Mouse (Mus musculus): ENCODE data around the gene Acrbp. TPM values are rescaled to one million over a fixed set of nuclear protein-coding genes. Genes with fewer than 3 reads are reported as not detected.
A peak's percentile ranks its signal among the peaks of the same experiment; 100 is the strongest.

Gene Acrbp
- polyA plus RNA-seq, 1 experiment, result 1.4 TPM

GRCm38 (mm10) chr6:125041047-125041446, 8.4 kb upstream of the Acrbp start:
- H3K4me2 ChIP-seq (ENCODE audit: low read depth), result peak overlapping the region; percentile 95
- H3K4me3 ChIP-seq, result no peak overlapping the region

GRCm38 (mm10) chr6:125042081-125042480, 7.4 kb upstream of the Acrbp start:
- no peak for TF ChIP-seq USF1 (IDR thresholded peaks at IDR 0.05; ENCODE audit: low read depth)
- no peak for TF ChIP-seq POLR2A (IDR thresholded peaks at IDR 0.05; ENCODE audit: insufficient read length, low read depth)
- no peak for TF ChIP-seq MYOG (IDR thresholded peaks at IDR 0.05; ENCODE audit: control insufficient read depth in 1 of 3, insufficient read depth in 1 of 3, insufficient read length in 2 of 3, low read depth in 2 of 3)
- TF ChIP-seq TCF3 (IDR thresholded peaks at IDR 0.05; ENCODE audit: insufficient read length, low read depth), result no peak
- no peak for TF ChIP-seq E2F4 (IDR thresholded peaks at IDR 0.05; ENCODE audit: insufficient read depth)
- no peak for TF ChIP-seq REST (IDR thresholded peaks at IDR 0.05; ENCODE audit: insufficient read depth, insufficient read length)
- TF ChIP-seq MYOD1 (IDR thresholded peaks at IDR 0.05; ENCODE audit: control insufficient read depth in 1 of 3, insufficient read length in 2 of 3, low read depth in 2 of 3), result no peak
- TF ChIP-seq SRF (IDR thresholded peaks at IDR 0.05; ENCODE audit: control insufficient read depth, insufficient read length, low read depth), result no peak
- no peak for TF ChIP-seq TCF12 (IDR thresholded peaks at IDR 0.05; ENCODE audit: insufficient read depth, poor library complexity, severe bottlenecking)
- no peak for TF ChIP-seq MAX (IDR thresholded peaks at IDR 0.05; ENCODE audit: low read depth)
- TF ChIP-seq POLR2AphosphoS2 (IDR thresholded peaks at IDR 0.05; ENCODE audit: insufficient read length, low read depth), result no peak
- no peak for TF ChIP-seq CEBPB (IDR thresholded peaks at IDR 0.05; ENCODE audit: insufficient read depth, poor library complexity, severe bottlenecking)
- Histone ChIP-seq H3K79me2 (ENCODE audit: control insufficient read depth, insufficient read depth) (peaks cover 16% of the 10 kb centered on the region), H3K4me3 (no peak overlapping the region), H3K27me3 (ENCODE audit: control insufficient read depth, insufficient read depth, insufficient read length) (no peaks in the 10 kb centered on the region), H3K4me2 (ENCODE audit: low read depth) (no peak overlapping the region), H3ac (ENCODE audit: control insufficient read depth, insufficient read length) (no peak overlapping the region), H3K36me3 (ENCODE audit: control insufficient read depth, insufficient read depth) (peaks cover 9% of the 10 kb centered on the region)

More at GRCm38 (mm10) chr6:125041047-125041446, 8.4 kb upstream of the Acrbp start:
- Histone ChIP-seq H3K27me3 (ENCODE audit: control insufficient read depth, insufficient read depth, insufficient read length) (no peaks in the 10 kb centered on the region), H3K79me2 (ENCODE audit: control insufficient read depth, insufficient read depth) (peaks cover 16% of the 10 kb centered on the region), H3ac (ENCODE audit: control insufficient read depth, insufficient read length) (no peak overlapping the region), H3K36me3 (ENCODE audit: control insufficient read depth, insufficient read depth) (peaks cover 8% of the 10 kb centered on the region)
- no peak for TF ChIP-seq CEBPB (IDR thresholded peaks at IDR 0.05; ENCODE audit: insufficient read depth, poor library complexity, severe bottlenecking)

GRCm38 (mm10) chr6:125046691-125047090, 2.8 kb upstream of the Acrbp start:
- no peak overlapping the region for H3K4me3 ChIP-seq
- H3K36me3 ChIP-seq (ENCODE audit: control insufficient read depth, insufficient read depth), result peaks cover 19% of the 10 kb centered on the region
- no peak overlapping the region for H3ac ChIP-seq (ENCODE audit: control insufficient read depth, insufficient read length)
- H3K4me2 ChIP-seq (ENCODE audit: low read depth), result no peak overlapping the region
- H3K79me2 ChIP-seq (ENCODE audit: control insufficient read depth, insufficient read depth), result peaks cover 6% of the 10 kb centered on the region
- no peaks in the 10 kb centered on the region for H3K27me3 ChIP-seq (ENCODE audit: control insufficient read depth, insufficient read depth, insufficient read length)
- TF ChIP-seq SRF (IDR thresholded peaks at IDR 0.05; ENCODE audit: control insufficient read depth, insufficient read length, low read depth) (no peak), MYOG (IDR thresholded peaks at IDR 0.05; ENCODE audit: control insufficient read depth in 1 of 3, insufficient read depth in 1 of 3, insufficient read length in 2 of 3, low read depth in 2 of 3) (no peak), POLR2A (IDR thresholded peaks at IDR 0.05; ENCODE audit: insufficient read length, low read depth) (no peak), REST (IDR thresholded peaks at IDR 0.05; ENCODE audit: insufficient read depth, insufficient read length) (no peak), POLR2AphosphoS2 (IDR thresholded peaks at IDR 0.05; ENCODE audit: insufficient read length, low read depth) (no peak), TCF12 (IDR thresholded peaks at IDR 0.05; ENCODE audit: insufficient read depth, poor library complexity, severe bottlenecking) (no peak), MYOD1 (IDR thresholded peaks at IDR 0.05; ENCODE audit: control insufficient read depth in 1 of 3, insufficient read length in 2 of 3, low read depth in 2 of 3) (no peak), TCF3 (IDR thresholded peaks at IDR 0.05; ENCODE audit: insufficient read length, low read depth) (no peak)

- H3ac ChIP-seq (ENCODE audit: control insufficient read depth, insufficient read length), result no peak overlapping the region
- peaks cover 19% of the 10 kb centered on the region for H3K36me3 ChIP-seq (ENCODE audit: control insufficient read depth, insufficient read depth)
- no peak overlapping the region for H3K4me2 ChIP-seq (ENCODE audit: low read depth)
- no peak overlapping the region for H3K4me3 ChIP-seq
- no peak for TF ChIP-seq E2F4 (IDR thresholded peaks at IDR 0.05; ENCODE audit: insufficient read depth)
- TF ChIP-seq REST (IDR thresholded peaks at IDR 0.05; ENCODE audit: insufficient read depth, insufficient read length), result no peak
- no peak for TF ChIP-seq CEBPB (IDR thresholded peaks at IDR 0.05; ENCODE audit: insufficient read depth, poor library complexity, severe bottlenecking)
- no peak for TF ChIP-seq MYOD1 (IDR thresholded peaks at IDR 0.05; ENCODE audit: control insufficient read depth in 1 of 3, insufficient read length in 2 of 3, low read depth in 2 of 3)
- no peak for TF ChIP-seq POLR2AphosphoS2 (IDR thresholded peaks at IDR 0.05; ENCODE audit: insufficient read length, low read depth)
- TF ChIP-seq SRF (IDR thresholded peaks at IDR 0.05; ENCODE audit: control insufficient read depth, insufficient read length, low read depth), result no peak
- no peak for TF ChIP-seq POLR2A (IDR thresholded peaks at IDR 0.05; ENCODE audit: insufficient read length, low read depth)
- TF ChIP-seq MYOG (IDR thresholded peaks at IDR 0.05; ENCODE audit: control insufficient read depth in 1 of 3, insufficient read depth in 1 of 3, insufficient read length in 2 of 3, low read depth in 2 of 3), result no peak
- TF ChIP-seq TCF3 (IDR thresholded peaks at IDR 0.05; ENCODE audit: insufficient read length, low read depth), result no peak
- TF ChIP-seq USF1 (IDR thresholded peaks at IDR 0.05; ENCODE audit: low read depth), result no peak
- no peaks in the 10 kb centered on the region for H3K27me3 ChIP-seq (ENCODE audit: control insufficient read depth, insufficient read depth, insufficient read length)
- no peaks in the 10 kb centered on the region for H3K79me2 ChIP-seq (ENCODE audit: control insufficient read depth, insufficient read depth)
These were observed 1.7 kb downstream of the Acrbp start for GRCm38 (mm10) chr6:125051237-125051636.

GRCm38 (mm10) chr6:125061493-125061892, 12.0 kb downstream of the Acrbp start:
- Histone ChIP-seq H3K4me2 (ENCODE audit: low read depth) (no peak overlapping the region), H3K4me3 (no peak overlapping the region), H3K79me2 (ENCODE audit: control insufficient read depth, insufficient read depth) (no peaks in the 10 kb centered on the region), H3ac (ENCODE audit: control insufficient read depth, insufficient read length) (no peak overlapping the region), H3K27me3 (ENCODE audit: control insufficient read depth, insufficient read depth, insufficient read length) (peaks cover 33% of the 10 kb centered on the region), H3K36me3 (ENCODE audit: control insufficient read depth, insufficient read depth) (no peaks in the 10 kb centered on the region)
- TF ChIP-seq REST (IDR thresholded peaks at IDR 0.05; ENCODE audit: insufficient read depth, insufficient read length), result no peak
- TF ChIP-seq TCF3 (IDR thresholded peaks at IDR 0.05; ENCODE audit: insufficient read length, low read depth), result no peak
- TF ChIP-seq POLR2A (IDR thresholded peaks at IDR 0.05; ENCODE audit: insufficient read length, low read depth), result no peak
- no peak for TF ChIP-seq TCF12 (IDR thresholded peaks at IDR 0.05; ENCODE audit: insufficient read depth, poor library complexity, severe bottlenecking)
- TF ChIP-seq CEBPB (IDR thresholded peaks at IDR 0.05; ENCODE audit: insufficient read depth, poor library complexity, severe bottlenecking), result no peak
- TF ChIP-seq USF1 (IDR thresholded peaks at IDR 0.05; ENCODE audit: low read depth), result no peak
- no peak for TF ChIP-seq MYOG (IDR thresholded peaks at IDR 0.05; ENCODE audit: control insufficient read depth in 1 of 3, insufficient read depth in 1 of 3, insufficient read length in 2 of 3, low read depth in 2 of 3)
- no peak for TF ChIP-seq POLR2AphosphoS2 (IDR thresholded peaks at IDR 0.05; ENCODE audit: insufficient read length, low read depth)
- no peak for TF ChIP-seq MYOD1 (IDR thresholded peaks at IDR 0.05; ENCODE audit: control insufficient read depth in 1 of 3, insufficient read length in 2 of 3, low read depth in 2 of 3)
- TF ChIP-seq SRF (IDR thresholded peaks at IDR 0.05; ENCODE audit: control insufficient read depth, insufficient read length, low read depth), result no peak
- no peak for TF ChIP-seq MAX (IDR thresholded peaks at IDR 0.05; ENCODE audit: low read depth)
- no peak for TF ChIP-seq E2F4 (IDR thresholded peaks at IDR 0.05; ENCODE audit: insufficient read depth)

All from myocyte (in vitro differentiated cells).